Mouse (Mus musculus) cerebellum, adult 2 months (tissue): ENCODE data around the gene Serinc5.

Source experiments
- CTCF ChIP-seq: fragments of 200-500 bp; IDR thresholded peaks from 2 replicates; pipeline ENCODE4 v1.5.1; 2011; ENCODE audit warnings: low read depth, mild to moderate bottlenecking, control low read depth, low read length, moderate library complexity, borderline replicate concordance; ENCODE audit not compliant: insufficient read depth
- POLR2A ChIP-seq: fragments of 200-500 bp; IDR thresholded peaks from 2 replicates; pipeline ENCODE4 v1.6.1; 2011; ENCODE audit warnings: low read length, control low read depth, borderline replicate concordance; ENCODE audit not compliant: insufficient read depth

DNA sequence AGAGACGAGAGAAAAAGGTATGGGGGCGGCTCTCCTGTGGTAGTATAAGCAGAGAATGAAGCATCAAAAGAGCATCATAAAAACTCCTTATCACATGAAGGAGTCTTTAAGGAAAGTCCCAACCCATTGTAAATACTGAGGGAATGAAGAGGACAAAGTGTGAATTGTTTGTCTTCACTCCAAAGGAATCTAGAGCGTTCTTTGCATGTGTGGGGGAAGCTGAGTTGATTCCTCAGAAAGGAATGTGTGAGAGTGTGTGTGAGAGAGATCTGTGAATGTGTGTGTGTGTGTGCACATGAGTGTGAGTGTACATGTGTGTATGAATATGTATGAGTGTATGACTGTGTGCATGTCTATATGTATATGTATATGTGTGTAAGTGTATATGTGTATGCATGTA lies 22.2 kb upstream of the Serinc5 start:
- TF ChIP-seq CTCF (no peak), POLR2A (no peak)
